Mouse (Mus musculus): Measurements from ENCODE around the gene Trip6.

DNA sequence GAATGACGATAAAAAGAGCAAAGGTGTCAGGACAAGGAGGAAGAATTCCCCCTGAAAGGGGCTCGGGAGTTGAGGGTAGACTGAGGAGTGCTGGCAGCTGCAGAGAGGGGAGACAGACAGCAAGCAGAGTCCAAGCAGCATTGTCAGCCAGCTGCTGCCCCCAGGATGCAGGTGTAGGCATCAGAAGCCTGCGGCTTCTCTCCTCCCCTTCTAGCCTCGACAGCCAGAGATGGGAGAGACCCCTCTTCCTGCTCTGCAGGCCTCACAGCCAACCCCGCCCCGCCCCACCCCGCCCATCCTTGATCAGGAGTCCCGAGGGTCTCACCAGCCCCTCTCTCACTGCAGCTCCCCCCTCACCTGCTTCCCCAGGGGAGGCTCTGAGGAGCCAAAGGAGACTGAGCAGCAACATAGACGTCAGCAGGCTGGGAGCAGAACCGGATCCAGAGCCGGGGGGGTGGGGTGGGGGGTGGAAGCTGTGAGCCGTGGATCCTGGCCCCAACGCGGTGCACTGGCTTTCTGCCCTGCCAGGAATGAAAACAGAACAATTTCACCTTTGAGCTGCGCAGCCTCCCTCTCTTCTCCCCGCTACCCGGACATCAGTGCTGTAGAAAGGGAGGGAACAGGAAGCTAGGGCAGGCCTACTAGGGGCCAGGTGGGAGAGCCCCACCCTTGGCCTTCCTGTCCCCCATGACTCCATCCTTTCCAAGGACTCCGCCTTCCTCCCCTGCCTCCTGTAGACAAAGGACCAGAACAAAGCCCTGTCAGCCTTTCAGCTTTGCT lies 45.9 kb downstream of the Trip6 start:
- TF ChIP-seq CTCF (IDR thresholded peaks at IDR 0.05) = no peak
- TF ChIP-seq EP300 (IDR thresholded peaks at IDR 0.05) = no peak

All from lung, postnatal 0 days (tissue).